Mouse (Mus musculus) activated CD4-positive, CD25-positive, alpha-beta regulatory T cell, adult 4 months (primary cell): ENCODE measurements around the gene Ache. TPM values are rescaled to one million over a fixed set of nuclear protein-coding genes. Genes with fewer than 3 reads are reported as not detected.

Experiments used
- ATAC-seq: one replicate; pipeline ENCODE4 v1.8.0; 2017
- polyA plus RNA-seq, 2 experiments: library from polyadenylated mRNA; unstranded; fragments of 100-300 nt; shearing (Covaris generic); gene quantifications; one replicate each; pipeline ENCODE4 v1.2.1; 2017

Ache gene
- polyA plus RNA-seq, 2 experiments from 2014 or later = not detected

DNA sequence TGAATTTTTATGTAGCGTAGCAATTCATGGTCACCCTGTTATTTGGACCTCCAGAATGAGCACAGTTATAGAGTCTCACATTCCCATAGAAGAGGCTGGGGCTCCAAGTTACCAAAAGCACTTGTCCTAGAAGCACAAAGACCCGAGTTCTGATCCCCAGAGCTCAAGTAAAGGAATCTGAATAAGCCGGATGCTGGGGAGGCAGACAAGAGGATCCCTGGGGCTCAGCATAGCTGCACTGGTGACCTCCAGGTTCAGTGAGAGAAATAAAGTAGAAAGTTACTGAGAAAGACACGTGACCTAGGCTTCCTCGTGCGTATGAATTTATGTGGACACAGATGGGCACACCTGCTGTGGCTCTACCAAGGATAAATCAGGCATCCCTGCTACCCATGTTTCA is 47.7 kb downstream of the Ache start:
- no peak for ATAC-seq

DNA sequence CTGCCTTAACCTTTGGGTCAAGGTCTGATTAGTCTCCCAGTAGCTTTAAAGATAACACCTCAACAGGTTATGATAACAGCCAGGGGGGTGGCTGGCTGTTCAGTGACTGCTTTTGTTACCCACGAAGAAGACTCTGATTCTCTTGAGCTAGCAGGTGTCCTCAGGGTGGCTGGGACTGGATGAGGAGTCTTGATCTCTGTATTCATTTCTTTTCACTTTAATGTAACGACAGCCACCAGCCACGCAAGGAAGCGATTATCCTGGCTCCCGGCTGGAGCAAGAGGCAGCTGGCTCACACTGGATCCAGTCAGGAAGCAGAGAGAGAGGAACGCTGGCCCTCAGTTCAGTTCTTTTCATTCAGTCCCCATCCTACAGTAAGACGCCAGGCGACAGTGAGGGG is 49.9 kb downstream of the Ache start:
- no peak for ATAC-seq

DNA sequence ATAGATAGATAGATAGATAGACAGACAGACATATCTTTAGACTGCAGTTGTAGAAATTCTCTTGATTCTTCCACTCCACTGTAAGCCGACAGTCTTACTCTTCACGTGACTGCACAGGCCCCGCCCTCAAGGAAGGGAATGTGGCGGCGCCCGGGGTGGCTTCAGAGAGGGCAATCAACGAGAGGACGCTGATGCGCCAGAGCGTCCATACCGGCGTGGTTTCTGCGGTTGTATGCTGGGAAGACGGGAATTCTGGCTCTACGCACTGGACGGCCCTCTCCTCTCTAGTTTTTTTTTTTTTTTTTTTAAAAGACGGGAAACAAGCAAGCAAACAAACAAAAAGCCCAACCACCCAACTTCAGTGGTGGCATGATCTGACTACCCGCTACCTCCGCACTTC is 50.9 kb downstream of the Ache start:
- ATAC-seq = peak; percentile 55

DNA sequence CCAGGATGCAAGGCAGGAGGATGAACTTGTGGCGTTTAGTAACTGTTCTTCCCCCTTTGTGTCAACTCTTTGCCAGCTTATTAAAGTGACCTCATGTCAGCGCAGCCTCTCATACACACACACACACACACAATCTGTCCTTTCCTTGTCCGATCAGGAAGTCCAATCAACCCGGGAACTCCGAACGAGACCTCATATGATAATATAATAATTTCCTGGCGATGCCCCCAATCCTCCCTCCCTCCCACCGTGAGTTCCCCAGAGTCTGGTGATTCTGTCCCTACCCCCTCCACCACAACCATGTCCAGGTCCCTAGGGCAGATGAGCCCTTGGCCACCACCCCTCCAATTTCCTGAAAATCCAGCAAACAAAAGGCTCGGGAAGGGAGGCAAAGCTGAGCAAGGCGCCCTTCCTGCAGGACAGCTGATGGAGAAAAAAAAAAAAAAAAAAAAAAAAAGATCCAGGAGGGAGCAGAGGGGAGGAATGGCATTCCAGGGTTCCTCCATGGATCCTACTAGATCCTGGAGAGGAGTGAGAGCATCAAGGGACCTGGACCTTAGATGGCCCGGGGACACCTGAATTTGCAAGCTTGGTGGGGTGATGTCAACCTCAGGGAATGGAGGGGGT is 51.5 kb downstream of the Ache start:
- no peak for ATAC-seq

DNA sequence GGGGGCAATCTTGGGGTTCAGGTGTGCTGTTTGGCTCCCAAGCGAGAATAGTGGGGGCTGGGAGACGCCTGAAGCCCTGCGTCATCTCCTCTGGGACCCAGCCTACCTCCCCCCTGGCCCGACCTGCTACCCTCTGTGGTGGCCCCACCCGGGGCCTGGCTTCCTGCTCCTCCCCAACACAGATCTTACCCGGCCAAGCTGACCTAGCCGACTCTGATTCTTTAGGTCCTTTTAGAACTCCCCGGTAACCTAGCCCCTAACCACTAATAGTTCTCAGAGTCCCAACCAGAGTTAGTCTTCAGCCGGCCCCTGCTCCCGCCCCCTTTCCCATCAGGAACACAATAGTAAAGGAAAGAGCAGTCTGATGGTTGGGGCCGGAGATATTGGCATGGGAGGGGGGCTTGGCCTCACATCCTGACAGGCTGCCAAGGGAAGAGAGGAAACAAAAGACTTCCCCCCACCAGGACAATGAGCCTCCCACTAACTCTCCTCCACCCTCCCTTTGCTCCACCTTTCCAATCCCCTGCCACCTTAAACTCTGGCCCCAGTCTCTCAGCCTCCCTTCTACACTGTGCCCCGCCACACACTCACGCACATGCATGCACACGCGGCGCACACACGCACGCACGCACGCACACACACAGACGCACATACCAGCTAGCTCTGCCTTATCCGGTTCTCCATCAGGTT is 52.1 kb downstream of the Ache start:
- ATAC-seq = no peak

DNA sequence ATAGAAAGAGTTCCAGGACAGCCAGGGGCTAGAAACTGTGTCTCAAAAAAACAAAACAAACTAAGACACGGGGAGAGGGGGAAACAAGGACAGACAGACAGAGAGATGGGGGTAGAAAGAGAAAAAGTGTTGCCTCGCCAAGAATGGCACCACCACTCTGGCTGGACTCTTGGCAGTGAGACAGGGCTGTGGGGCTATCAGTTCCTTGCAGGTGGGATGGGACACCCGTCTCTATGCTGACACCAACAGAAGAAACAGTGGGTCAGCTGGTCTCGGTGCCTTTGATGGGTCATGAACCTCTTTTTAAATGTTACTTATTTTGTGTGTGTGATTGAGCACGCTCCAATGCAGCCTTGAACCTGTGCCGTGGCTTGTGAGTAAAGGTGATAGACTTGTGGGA is 52.9 kb downstream of the Ache start:
- no peak for ATAC-seq

DNA sequence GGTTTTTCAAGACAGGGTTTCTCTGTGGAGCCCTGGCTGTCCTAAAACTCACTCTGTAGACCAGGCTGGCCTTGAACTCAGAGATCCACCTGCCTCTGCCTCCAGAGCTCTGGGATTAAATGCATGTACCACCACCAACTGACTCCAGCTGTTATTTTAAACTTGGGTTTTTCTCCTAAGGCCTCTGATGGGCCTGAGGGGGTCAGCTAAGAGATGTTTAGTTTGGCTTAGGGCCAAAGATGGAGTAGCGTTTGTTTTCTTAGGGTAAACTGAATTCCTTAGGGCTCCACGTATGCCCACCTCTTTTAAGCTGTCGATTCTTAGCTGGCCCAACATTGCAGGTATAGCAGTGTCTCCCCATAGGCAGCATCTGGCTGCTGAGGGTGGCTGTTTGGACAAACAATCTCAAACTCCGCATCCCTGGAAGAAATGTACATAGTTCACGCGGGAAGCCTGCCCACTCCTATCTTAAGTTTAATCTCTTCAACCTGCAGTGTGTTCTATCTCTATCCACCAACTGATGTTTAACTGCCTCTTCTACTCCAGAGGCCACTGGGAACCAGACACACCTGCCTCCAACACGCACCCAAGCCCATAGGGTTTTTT is 55.2 kb downstream of the Ache start:
- ATAC-seq = no peak

DNA sequence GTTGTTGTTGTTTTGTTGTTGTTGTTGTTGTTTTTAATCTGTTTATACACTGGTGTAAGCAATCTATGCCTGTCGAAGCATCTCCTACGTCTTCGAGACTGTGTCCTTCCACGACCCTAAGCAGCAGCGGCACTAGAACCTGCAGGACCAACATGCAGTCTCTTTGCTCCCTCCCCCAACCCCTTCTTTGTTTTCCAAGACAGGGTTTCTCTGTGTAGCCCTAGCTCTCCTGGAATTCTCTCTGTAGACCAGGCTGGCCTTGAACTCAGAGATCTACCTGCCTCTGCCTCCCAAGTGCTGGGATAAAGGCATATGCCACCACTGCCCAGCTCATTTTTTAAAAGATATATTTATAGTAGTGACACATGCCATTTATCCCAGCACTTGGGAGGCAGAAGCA is 56.1 kb downstream of the Ache start:
- no peak for ATAC-seq

DNA sequence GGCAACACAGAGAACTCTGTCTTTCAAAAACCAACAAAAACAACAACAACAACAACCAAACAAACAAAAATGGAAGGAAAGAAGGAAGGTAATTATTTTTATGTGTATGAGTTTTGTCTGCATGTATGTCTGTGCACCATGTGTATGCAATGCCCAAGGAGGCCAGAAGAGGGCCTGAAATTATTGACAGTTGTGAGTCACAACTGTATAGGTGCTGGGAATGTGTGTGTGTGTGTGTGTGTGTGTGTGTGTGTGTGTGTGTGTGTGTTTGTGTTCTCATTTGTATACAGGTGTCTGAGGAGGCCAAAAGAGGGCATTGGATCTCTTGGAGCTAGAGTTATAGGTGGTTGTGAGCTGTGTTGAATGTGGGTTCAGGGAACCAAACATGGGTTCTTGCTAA is 56.5 kb downstream of the Ache start:
- ATAC-seq = no peak

Other genes with a start within 250 kb of the Ache start
- gene Ap1s1, start 241.4 kb upstream of the Ache start, polyA plus RNA-seq = 10 to 100 TPM; 71.3 to 90.7 TPM
- not detected for gene Serpine1, start 215.3 kb upstream of the Ache start, polyA plus RNA-seq
- gene Trim56, start 171.3 kb upstream of the Ache start, polyA plus RNA-seq = 10 to 100 TPM; 15.1 to 15.6 TPM
- gene Muc3, start 138.2 kb upstream of the Ache start, polyA plus RNA-seq = under 1 TPM in 1 of 2 experiments, not detected in 1; 0.22 TPM
- gene Muc3a, start 75.1 kb upstream of the Ache start, polyA plus RNA-seq = 1 to 10 TPM; 2.4 to 5.6 TPM
- gene Ufsp1, start 7.1 kb downstream of the Ache start, polyA plus RNA-seq = 1 to 10 TPM in 1 of 2 experiments, not detected in 1; 1.7 TPM
- 10 to 100 TPM; 65.0 to 75.8 TPM for gene Srrt, start 20.2 kb downstream of the Ache start, polyA plus RNA-seq
- 1 to 10 TPM; 1.3 to 1.5 TPM for gene Trip6, start 26.9 kb downstream of the Ache start, polyA plus RNA-seq
- 10 to 100 TPM in 1 of 2 experiments, 1 to 10 TPM in 1; 7.8 to 10.1 TPM for gene Slc12a9, start 46.1 kb downstream of the Ache start, polyA plus RNA-seq
- not detected for gene Ephb4, start 62.6 kb downstream of the Ache start, polyA plus RNA-seq
- under 1 TPM; 0.11 to 0.21 TPM for gene Zan, start 189.5 kb downstream of the Ache start, polyA plus RNA-seq
- gene Pop7, start 215.0 kb downstream of the Ache start, polyA plus RNA-seq = 10 to 100 TPM; 60.7 to 66.2 TPM
- 10 to 100 TPM; 18.5 to 22.6 TPM for gene Gigyf1, start 231.0 kb downstream of the Ache start, polyA plus RNA-seq
- gene Epo, start 245.7 kb downstream of the Ache start, polyA plus RNA-seq = not detected
- 10 to 100 TPM; 73.0 to 82.7 TPM for gene Gnb2, start 246.0 kb downstream of the Ache start, polyA plus RNA-seq